Mouse (Mus musculus): ENCODE measurements at regions not wholly inside any gene's neighbourhood (a gene's known extent, or its start where the extent isn't known, plus 50 kb on each side); places are given as distances from the start of the nearest gene placed in this dataset.

- DNase-seq, result no peak
Observed at GRCm38 (mm10) chr10:95124476-95124875, 179.8 kb upstream of the Plxnc1 start.

- DNase-seq, result no peak
Observed at GRCm38 (mm10) chr10:95120007-95120406, 175.4 kb upstream of the Plxnc1 start.

- no peak for DNase-seq
Observed at GRCm38 (mm10) chr10:95118786-95119351, 174.2 kb upstream of the Plxnc1 start.

GRCm38 (mm10) chr10:95117731-95118212 lies 173.1 kb upstream of the Plxnc1 start:
- no peak for DNase-seq

GRCm38 (mm10) chr10:95117041-95117730 lies 172.6 kb upstream of the Plxnc1 start:
- peak; percentile 47 to 53 for DNase-seq

- DNase-seq, result no peak
Observed at GRCm38 (mm10) chr10:95116579-95117011, 172.0 kb upstream of the Plxnc1 start.

GRCm38 (mm10) chr10:95112837-95113388 lies 168.3 kb upstream of the Plxnc1 start:
- no peak for DNase-seq

- DNase-seq, result peak; percentile 25 to 38
Observed at GRCm38 (mm10) chr10:95112231-95112774, 167.7 kb upstream of the Plxnc1 start.

- DNase-seq, result no peak
Observed at GRCm38 (mm10) chr10:95110786-95111185, 166.2 kb upstream of the Plxnc1 start.

GRCm38 (mm10) chr10:95109576-95109975 lies 164.9 kb upstream of the Plxnc1 start:
- no peak for DNase-seq

GRCm38 (mm10) chr10:95107532-95108251 lies 163.1 kb upstream of the Plxnc1 start:
- DNase-seq, result no peak

- DNase-seq, result peak; percentile 50 to 55
Observed at GRCm38 (mm10) chr10:95103808-95104207, 159.2 kb upstream of the Plxnc1 start.

- DNase-seq, result no peak
Observed at GRCm38 (mm10) chr10:95102981-95103380, 158.3 kb upstream of the Plxnc1 start.

- peak; percentile 53 to 54 for DNase-seq
Observed at GRCm38 (mm10) chr10:95099906-95100305, 155.3 kb upstream of the Plxnc1 start.

- DNase-seq, result no peak
Observed at GRCm38 (mm10) chr10:95095847-95096246, 151.2 kb upstream of the Plxnc1 start.

- no peak for DNase-seq
Observed at GRCm38 (mm10) chr10:95094771-95095170, 150.1 kb upstream of the Plxnc1 start.

GRCm38 (mm10) chr10:95093266-95093665 lies 148.6 kb upstream of the Plxnc1 start:
- DNase-seq, result no peak

GRCm38 (mm10) chr10:95091086-95091485 lies 146.5 kb upstream of the Plxnc1 start:
- peak in 1 of 2 experiments; percentile 14 for DNase-seq

- no peak for DNase-seq
Observed at GRCm38 (mm10) chr10:95090641-95091040, 146.0 kb upstream of the Plxnc1 start.

- DNase-seq, result no peak
Observed at GRCm38 (mm10) chr10:95090035-95090434, 145.4 kb upstream of the Plxnc1 start.

GRCm38 (mm10) chr10:95087864-95088570 lies 143.4 kb upstream of the Plxnc1 start:
- peak; percentile 84 to 88 for DNase-seq

- DNase-seq, result no peak
Observed at GRCm38 (mm10) chr10:95086755-95087154, 142.1 kb upstream of the Plxnc1 start.

Measured in cerebellum, postnatal 10 days (tissue).